Mouse (Mus musculus): ENCODE data around the gene Tmem242. TPM values are rescaled to one million over a fixed set of nuclear protein-coding genes. Genes with fewer than 3 reads are reported as not detected.

The Tmem242 gene
- 10 to 100 TPM; 23.6 to 25.2 TPM for total RNA-seq (2023)

GRCm38 (mm10) chr17:5440159-5440971 is at the start of gene Tmem242:
Gene Tmem242, minus strand, starts transcription at chr17:5440259.

GRCm38 (mm10) chr17:5418545-5418944 is 21.5 kb downstream of the Tmem242 start, which contains the start of gene Ldhal6b:
Gene Ldhal6b, minus strand, starts transcription at chr17:5418767.

Other genes with a start within 250 kb of the Tmem242 start
- not detected for gene Ldhal6b, start 21.5 kb downstream of the Tmem242 start, total RNA-seq (2023)
- gene Zdhhc14, start 52.3 kb upstream of the Tmem242 start, total RNA-seq (2023) = 1 to 10 TPM; 4.6 to 4.8 TPM

All from neutrophil, adult 83 days (primary cell).